Mouse (Mus musculus): Measurements from ENCODE around the gene Mfsd7a.

- TF ChIP-seq POLR2A (IDR thresholded peaks at IDR 0.05; ENCODE audit: insufficient read length, low read depth): no peak
- no peak for TF ChIP-seq MYOD1 (IDR thresholded peaks at IDR 0.05; ENCODE audit: control insufficient read depth in 1 of 3, insufficient read length in 2 of 3, low read depth in 2 of 3)
- no peak for TF ChIP-seq POLR2AphosphoS2 (IDR thresholded peaks at IDR 0.05; ENCODE audit: insufficient read length, low read depth)
- TF ChIP-seq MYOG (IDR thresholded peaks at IDR 0.05; ENCODE audit: control insufficient read depth in 1 of 3, insufficient read depth in 1 of 3, insufficient read length in 2 of 3, low read depth in 2 of 3): no peak
- TF ChIP-seq E2F4 (IDR thresholded peaks at IDR 0.05; ENCODE audit: insufficient read depth): no peak
- no peak for TF ChIP-seq REST (IDR thresholded peaks at IDR 0.05; ENCODE audit: insufficient read depth, insufficient read length)
- no peak for TF ChIP-seq CEBPB (IDR thresholded peaks at IDR 0.05; ENCODE audit: insufficient read depth, poor library complexity, severe bottlenecking)
- TF ChIP-seq MAX (IDR thresholded peaks at IDR 0.05; ENCODE audit: low read depth): no peak
- TF ChIP-seq USF1 (IDR thresholded peaks at IDR 0.05; ENCODE audit: low read depth): no peak
- TF ChIP-seq TCF12 (IDR thresholded peaks at IDR 0.05; ENCODE audit: insufficient read depth, poor library complexity, severe bottlenecking): no peak
These were observed 2.3 kb upstream of the Mfsd7a start for GRCm38 (mm10) chr5:108450837-108451540.
